Mouse (Mus musculus): ENCODE data around the gene Rgl3. TPM values are rescaled to one million over a fixed set of nuclear protein-coding genes. Genes with fewer than 3 reads are reported as not detected.

Rgl3 gene
- total RNA-seq, 1 experiment from 2014 or later: 66.9 TPM

GRCm38 (mm10) chr9:21983911-21984310 is 5.3 kb downstream of the Rgl3 start:
- no peak for DNase-seq

GRCm38 (mm10) chr9:21978398-21979128 is 10.7 kb downstream of the Rgl3 start:
- no peak for DNase-seq

DNA sequence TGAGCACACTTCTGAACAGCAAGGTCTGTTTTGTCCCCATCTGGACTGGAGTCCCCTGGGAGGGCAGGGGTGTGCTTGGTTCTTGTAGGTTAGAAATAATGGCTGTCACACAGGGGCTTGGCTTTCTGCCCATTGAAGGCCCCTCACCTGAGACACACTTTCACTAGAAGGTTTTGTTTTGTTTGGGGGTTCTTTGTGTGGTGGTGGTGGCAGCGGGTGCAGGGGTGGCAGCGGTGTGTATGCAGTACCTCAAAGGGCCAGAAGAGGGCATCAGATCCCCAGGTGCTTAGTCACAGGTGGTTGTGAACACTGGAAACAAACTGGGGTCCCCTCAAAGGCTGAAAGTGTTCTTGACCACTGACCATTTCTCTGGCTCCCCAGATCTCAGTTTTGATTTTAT is 11.3 kb downstream of the Rgl3 start:
- peak; percentile 48 for DNase-seq

GRCm38 (mm10) chr9:21977331-21977730 is 11.9 kb downstream of the Rgl3 start:
- DNase-seq: no peak

- DNase-seq: no peak
Measured at GRCm38 (mm10) chr9:21976626-21977175, 12.5 kb downstream of the Rgl3 start.

- DNase-seq: no peak
Measured at GRCm38 (mm10) chr9:21969304-21969703, 19.9 kb downstream of the Rgl3 start.

- DNase-seq: no peak
Measured at GRCm38 (mm10) chr9:21968883-21969282, 20.4 kb downstream of the Rgl3 start.

DNA sequence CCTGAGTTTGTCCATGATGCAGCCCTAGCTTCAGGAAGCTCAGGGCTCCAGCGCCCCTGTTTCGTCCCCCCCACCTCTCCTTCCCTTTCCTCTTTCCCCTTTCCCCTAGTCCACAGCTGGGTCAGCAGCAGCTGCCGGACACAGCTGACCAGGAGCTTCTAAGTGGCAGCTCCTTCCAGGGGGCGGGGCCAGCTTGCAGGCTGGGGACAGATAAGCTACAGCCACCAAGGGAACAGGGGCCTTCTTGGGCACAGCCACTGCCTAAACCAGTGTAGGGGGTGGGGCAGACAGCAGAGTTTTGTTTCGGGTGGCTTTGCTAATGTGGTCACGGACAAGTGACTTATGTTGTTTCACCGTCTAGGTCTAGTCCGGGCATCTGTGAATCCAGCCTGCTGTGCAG is 25.8 kb downstream of the Rgl3 start, which contains the start of gene Epor:
Epor (minus strand) TSS at position 90 of the 400 bp plus-strand sequence.
- peak; percentile 41 for DNase-seq

GRCm38 (mm10) chr9:21962416-21963059 is 26.7 kb downstream of the Rgl3 start:
- DNase-seq: peak; percentile 59

- DNase-seq: no peak
Measured at GRCm38 (mm10) chr9:21962010-21962409, 27.2 kb downstream of the Rgl3 start.

GRCm38 (mm10) chr9:21961366-21961980 is 27.8 kb downstream of the Rgl3 start:
- DNase-seq: no peak

DNA sequence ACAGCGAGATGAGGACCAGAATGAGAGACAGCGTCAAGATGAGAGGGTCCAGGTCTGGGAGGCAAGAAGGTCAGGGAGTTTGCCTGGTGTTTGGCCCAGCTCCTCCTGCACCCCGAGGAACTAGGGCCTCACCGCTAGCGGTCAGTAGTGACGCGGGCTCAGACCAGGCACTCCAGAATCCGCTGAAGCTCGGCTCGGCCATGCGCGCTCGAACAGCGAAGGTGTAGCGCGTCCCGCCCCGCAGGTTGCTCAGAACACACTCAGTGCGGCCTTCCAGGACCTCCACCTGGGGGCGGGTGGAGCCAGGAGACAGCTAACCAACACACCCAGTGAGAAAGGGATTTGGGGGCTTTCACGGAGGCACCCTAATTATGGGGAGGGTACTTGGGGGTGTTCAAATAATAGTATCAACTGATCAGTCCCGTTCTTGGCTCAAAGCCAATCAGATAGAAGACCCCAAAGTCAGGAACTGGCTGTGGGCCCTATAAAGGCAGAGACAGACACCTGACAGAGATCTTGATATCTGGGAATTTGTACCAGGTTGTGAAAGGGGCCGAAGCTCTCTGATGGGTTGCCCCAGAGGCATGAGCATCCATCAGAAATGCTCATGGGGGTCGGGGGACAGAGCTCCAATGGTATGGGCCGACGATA is 28.6 kb downstream of the Rgl3 start:
- DNase-seq: peak; percentile 31

DNA sequence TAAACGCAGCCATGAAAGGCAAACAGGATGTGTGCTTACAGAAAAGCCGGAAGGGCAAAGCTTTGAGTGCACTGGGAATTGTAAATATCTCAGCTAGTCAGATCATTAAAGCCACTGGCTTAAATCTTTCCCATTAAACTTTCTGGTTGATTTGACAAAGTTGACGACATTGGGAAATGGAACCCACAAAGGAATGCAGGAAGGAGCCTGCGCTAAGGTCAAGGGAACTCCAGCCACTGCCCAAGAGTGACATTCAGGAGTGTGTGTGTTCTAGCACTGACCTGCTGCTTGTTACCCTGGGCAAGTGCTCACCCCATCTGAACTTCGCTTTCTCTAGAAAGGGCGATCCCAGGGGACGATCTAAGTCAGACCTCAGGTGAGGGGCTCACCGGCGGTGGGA is 29.1 kb downstream of the Rgl3 start:
- no peak for DNase-seq

GRCm38 (mm10) chr9:21959244-21959643 is 30.0 kb downstream of the Rgl3 start:
- no peak for DNase-seq

DNA sequence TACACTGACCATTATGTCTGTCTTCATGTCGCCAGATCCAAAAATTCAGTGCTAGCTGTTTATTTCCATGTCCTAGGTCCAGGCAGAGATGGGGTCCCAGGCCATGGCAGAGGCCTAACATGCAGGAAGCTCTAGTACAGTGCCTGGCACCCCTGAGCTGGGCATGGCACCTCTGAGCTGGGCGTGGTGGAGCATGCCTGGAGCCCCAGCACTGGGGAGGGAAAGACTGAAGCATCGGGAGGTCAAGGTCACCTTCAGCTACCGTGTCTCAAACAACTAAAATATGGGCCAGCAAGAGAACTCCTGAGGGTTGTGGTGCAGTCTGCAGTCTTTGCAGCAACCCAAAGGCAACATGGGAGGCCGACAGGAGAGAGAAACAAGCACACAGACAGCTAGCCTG is 30.9 kb downstream of the Rgl3 start:
- no peak for DNase-seq

- peak; percentile 95 for DNase-seq
Measured at GRCm38 (mm10) chr9:21955570-21956281, 33.5 kb downstream of the Rgl3 start, which contains the start of gene Swsap1. Gene Swsap1, plus strand, starts transcription at chr9:21955755.

GRCm38 (mm10) chr9:21955225-21955569 is 34.0 kb downstream of the Rgl3 start:
- no peak for DNase-seq

- DNase-seq: no peak
Measured at GRCm38 (mm10) chr9:21954635-21955034, 34.6 kb downstream of the Rgl3 start.

DNA sequence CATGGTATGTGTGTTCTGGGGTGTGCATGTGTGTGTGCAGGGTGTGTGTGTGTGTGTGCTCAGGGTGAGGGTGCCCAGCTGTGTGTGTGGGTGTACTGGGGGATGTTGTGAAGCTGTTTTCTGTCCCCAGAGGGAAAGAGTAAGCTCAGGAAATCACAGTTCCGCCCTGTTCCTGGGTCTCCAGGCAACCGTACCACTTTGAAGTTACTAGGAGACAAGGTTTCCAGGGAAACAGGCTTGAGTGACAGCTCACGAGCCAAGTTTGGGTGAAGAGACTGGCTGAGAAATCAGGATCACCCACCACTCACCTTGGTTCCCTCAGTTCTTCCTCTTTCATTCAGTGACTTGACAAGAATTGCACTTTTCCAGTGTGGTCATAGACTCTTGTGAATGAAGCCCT is 35.6 kb downstream of the Rgl3 start:
- DNase-seq: no peak

DNA sequence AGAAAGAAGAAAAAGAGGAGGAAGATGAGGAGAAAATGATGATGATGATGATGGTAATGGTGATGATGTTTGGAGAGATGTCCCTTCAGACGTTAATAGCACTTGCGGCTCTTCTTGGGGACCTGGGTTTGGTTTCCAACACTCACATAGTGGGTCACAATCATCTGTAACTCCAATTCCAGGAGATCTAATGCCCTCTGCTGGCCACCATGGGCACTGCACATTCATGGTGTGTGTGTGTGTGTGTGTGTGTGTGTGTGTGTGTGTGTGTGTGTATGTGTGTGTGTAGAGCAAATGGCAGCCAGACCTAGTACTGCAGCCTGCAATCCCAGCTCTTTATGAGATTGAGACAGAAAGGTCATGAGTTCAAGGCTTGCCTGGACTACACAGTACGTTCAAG is 37.3 kb downstream of the Rgl3 start:
- no peak for DNase-seq

DNA sequence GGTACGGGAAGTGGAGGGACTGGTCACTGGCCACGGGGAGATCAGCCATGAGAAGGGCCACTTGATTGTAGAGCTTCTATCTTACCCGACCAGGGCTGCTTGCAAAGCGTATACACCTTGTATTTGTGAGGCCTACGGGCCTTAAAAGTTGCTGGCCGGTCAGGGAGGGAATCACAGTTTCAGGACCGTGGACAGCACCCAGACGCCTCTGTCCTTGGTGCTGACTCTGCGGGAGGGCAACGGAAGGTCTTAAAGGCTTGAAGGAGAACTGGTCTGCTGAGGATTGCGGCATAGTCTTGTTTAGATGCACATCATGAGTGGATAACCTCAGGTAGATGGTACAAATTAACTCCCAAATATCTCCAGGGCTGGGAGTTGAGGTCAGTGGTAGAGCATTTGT is 38.9 kb downstream of the Rgl3 start:
- peak; percentile 76 for DNase-seq

DNA sequence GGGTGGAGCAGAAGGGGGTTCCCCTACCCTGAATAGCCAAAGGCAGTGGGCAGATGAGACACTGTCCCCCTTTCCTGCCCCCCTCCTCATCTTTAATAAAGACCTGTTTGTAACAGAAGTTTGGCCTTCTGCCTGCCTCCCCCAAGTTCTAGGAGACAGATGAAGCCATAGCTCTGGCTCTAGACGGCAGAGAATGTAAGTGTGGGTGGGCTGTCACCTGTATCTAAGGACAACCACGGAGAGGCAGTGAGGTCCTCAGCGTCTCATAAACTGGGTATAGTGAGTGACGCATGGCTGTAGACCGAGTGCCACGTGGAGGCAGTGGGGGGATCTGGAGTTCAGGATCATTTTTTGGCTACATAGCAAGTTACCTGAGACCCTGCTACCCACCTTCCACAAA is 40.5 kb downstream of the Rgl3 start:
- no peak for DNase-seq
